21 mouse cellular contexts compared by ENCODE assay signal in genomic region chr9:52059788-52060187, GRCm38 (mm10). TPM values are rescaled to one million over a fixed set of nuclear protein-coding genes. Genes with fewer than 3 reads are reported as not detected.
DNase-seq lines count a peak whose midpoint lies in the region; ATAC-seq and TF ChIP-seq lines count a peak whose summit lies in the region.
"Had no signal": no experiment of that assay in that cellular context is flagged by ENCODE, and none has a peak within 500 bp of the region (broad histone marks: within the 10 kb centered on the region; RNA-seq: fewer than 3 reads in every experiment).

No protein-coding gene starts in this region.

- no peaks in the 10 kb centered on the region for H3K9me3 ChIP-seq in forebrain, postnatal 0 days (ENCODE audit: low read length)
- H3K9me3 ChIP-seq in forebrain, embryonic 14.5 days (replicated peaks; ENCODE audit: control insufficient read depth, low read length) = no peaks in the 10 kb centered on the region
- H3K9me3 ChIP-seq: embryonic facial prominence, embryonic 12.5 days; heart, embryonic 15.5 days; hindbrain, embryonic 13.5 days had no signal

- H3K27me3 ChIP-seq in forebrain, postnatal 0 days (ENCODE audit: insufficient read depth, low read length) = no peaks in the 10 kb centered on the region
- H3K27me3 ChIP-seq in forebrain, embryonic 14.5 days (replicated peaks; ENCODE audit: control insufficient read depth, insufficient read depth, low read length) = no peaks in the 10 kb centered on the region
- H3K27me3 ChIP-seq: embryonic facial prominence, embryonic 12.5 days; heart, embryonic 15.5 days; hindbrain, embryonic 13.5 days; Patski had no signal

- TF ChIP-seq CTCF in forebrain, postnatal 0 days (IDR thresholded peaks at IDR 0.05; ENCODE audit: low read depth) = no peak

- WGBS in forebrain, postnatal 0 days = 18% methylated on average over 2 of the region's 2 CpGs
- 42% methylated on average over 2 of the region's 2 CpGs for WGBS in forebrain, embryonic 14.5 days

- no peak overlapping the region for H3K27ac ChIP-seq in forebrain, postnatal 0 days (ENCODE audit: low read depth, low read length)
- no peak overlapping the region for H3K27ac ChIP-seq in forebrain, embryonic 14.5 days (ENCODE audit: low read depth, low read length)
- H3K27ac ChIP-seq: embryonic facial prominence, embryonic 12.5 days; heart, embryonic 15.5 days; hindbrain, embryonic 13.5 days; hindbrain, postnatal 0 days had no signal

- peak; percentile 34; the same call in 1 of the 2 replicates for ATAC-seq in forebrain, postnatal 0 days
- no peak for ATAC-seq in forebrain, embryonic 14.5 days
- peak; percentile 61 for ATAC-seq in activated CD4-positive, CD25-positive, alpha-beta regulatory T cell, adult 4 months
- peak; percentile 58 for ATAC-seq in inflammation-experienced regulatory T-cells, adult 6 months
- ATAC-seq: hindbrain, postnatal 0 days; intestine, embryonic 16.5 days; Patski had no signal

- DNase-seq in forebrain, postnatal 0 days = no peak
- DNase-seq in forebrain, embryonic 14.5 days (ENCODE audit: low spot score) = no peak
- DNase-seq in cerebellum, postnatal 10 days = no peak
- DNase-seq in frontal cortex, postnatal 10 days (ENCODE audit: low spot score in 2 of 2) = no peak
- DNase-seq: adrenal gland, adult 2 months; adrenal gland, postnatal 25 days; cerebellum, adult 8-10 months; cerebellum, postnatal 25 days; gastrocnemius, postnatal 10 days; heart, adult 18-20 months; heart, postnatal 14 days; kidney, adult 2 months had no signal

- no peak overlapping the region for H3K4me2 ChIP-seq in forebrain, postnatal 0 days (ENCODE audit: low read depth)
- H3K4me2 ChIP-seq in forebrain, embryonic 14.5 days (ENCODE audit: low read length) = no peak overlapping the region
- H3K4me2 ChIP-seq: embryonic facial prominence, embryonic 12.5 days; heart, embryonic 11.5 days; heart, embryonic 15.5 days; hindbrain, embryonic 13.5 days had no signal

- no peak overlapping the region for H3K4me3 ChIP-seq in forebrain, postnatal 0 days (ENCODE audit: low read depth, low read length)
- no peak overlapping the region for H3K4me3 ChIP-seq in forebrain, embryonic 14.5 days (ENCODE audit: low read depth, low read length)
- H3K4me3 ChIP-seq: embryonic facial prominence, embryonic 12.5 days; heart, embryonic 15.5 days; hindbrain, embryonic 13.5 days had no signal

- 0 out of 2 replicates have a peak, but pooled peaks cover 3% of the 10 kb centered on the region for H3K4me1 ChIP-seq in forebrain, postnatal 0 days (ENCODE audit: insufficient read depth)
- H3K4me1 ChIP-seq in forebrain, embryonic 14.5 days (ENCODE audit: control insufficient read depth, insufficient read depth, low read length) = 0 out of 2 replicates have a peak, but pooled peaks cover 3% of the 10 kb centered on the region

- peaks cover 14% of the 10 kb centered on the region for H3K36me3 ChIP-seq in forebrain, postnatal 0 days (ENCODE audit: insufficient read depth)
- H3K36me3 ChIP-seq in forebrain, embryonic 14.5 days (ENCODE audit: control insufficient read depth, insufficient read depth, low read length) = peaks cover 20% of the 10 kb centered on the region

- H3K9ac ChIP-seq in forebrain, postnatal 0 days = no peak overlapping the region
- H3K9ac ChIP-seq in forebrain, embryonic 14.5 days (ENCODE audit: low read length) = no peak overlapping the region
- H3K9ac ChIP-seq: embryonic facial prominence, embryonic 12.5 days; heart, embryonic 15.5 days; hindbrain, embryonic 13.5 days had no signal

RNA-seq across cellular contexts. Expression of gene Rdx, which starts 12.8 kb away (rescaled TPM):
- 75.4 and 84.6 TPM in 2 replicates for total RNA-seq in forebrain, postnatal 0 days (2014; rRNA removed)
- 66.9 and 81.7 TPM in 2 replicates for polyA plus RNA-seq in forebrain, postnatal 0 days (2015; fragmentation: Nextera tagmentation; extraction: Ambion mirVana)
- 107 and 121 TPM in 2 replicates for polyA plus RNA-seq in forebrain, embryonic 14.5 days (2014; fragmentation: Nextera tagmentation; extraction: Ambion mirVana)
- polyA plus RNA-seq in activated CD4-positive, CD25-positive, alpha-beta regulatory T cell, adult 4 months (2017; shearing (Covaris generic)) = 10 to 100 TPM; 48.1 to 59.2 TPM
- polyA plus RNA-seq in inflammation-experienced regulatory T-cells, adult 6 months (2017; shearing (Covaris generic)) = 10 to 100 TPM; 45.1 to 71.9 (median 50.0) TPM
